Mouse (Mus musculus) ES-E14 (cell line): ENCODE measurements around the gene Nr5a2. TPM values are rescaled to one million over a fixed set of nuclear protein-coding genes. Genes with fewer than 3 reads are reported as not detected.

Experiments used
- DNase-seq: peaks from one replicate; pipeline ENCODE4 v3.0.0-alpha.2; 2013; ENCODE audit warnings: low read depth, low spot score
- H3K27ac ChIP-seq: 2 replicates; pipeline ENCODE4 v1.5.1; 2012; ENCODE audit warnings: low read depth, mild to moderate bottlenecking, low read length, moderate library complexity, mixed read lengths; ENCODE audit not compliant: poor library complexity, insufficient read depth, severe bottlenecking
- H3K36me3 ChIP-seq: 2 replicates; pipeline ENCODE4 v1.6.1; 2012; ENCODE audit warnings: mild to moderate bottlenecking, low read length, moderate library complexity, mixed read lengths; ENCODE audit not compliant: control insufficient read depth, poor library complexity, insufficient read depth, severe bottlenecking
- H3K4me1 ChIP-seq, 2 experiments: fragments of 150-350 bp in 1 of 2; sonication (generic) in 1 of 2; 2 replicates each; pipeline ENCODE4 v1.6.1; 2012; ENCODE audit warnings: low read length in 2 of 2, mild to moderate bottlenecking in 1 of 2, mixed read lengths in 1 of 2; ENCODE audit not compliant: control insufficient read depth in 2 of 2, insufficient read depth in 2 of 2, poor library complexity in 1 of 2
- H3K4me3 ChIP-seq, 2 experiments: fragments of 150-350 bp in 1 of 2; sonication (generic) in 1 of 2; 2 replicates each; pipeline ENCODE4 v1.5.1; 2012; ENCODE audit warnings: low read length in 2 of 2, low read depth in 1 of 2, mild to moderate bottlenecking in 1 of 2, mixed read lengths in 1 of 2; ENCODE audit not compliant: insufficient read depth in 1 of 2, poor library complexity in 1 of 2, severe bottlenecking in 1 of 2
- H3K9ac ChIP-seq: 2 replicates; pipeline ENCODE4 v1.6.1; 2012; ENCODE audit warnings: low read depth, mild to moderate bottlenecking, low read length, mixed read lengths; ENCODE audit not compliant: poor library complexity, insufficient read depth, severe bottlenecking
- H3K9me3 ChIP-seq: fragments of 150-350 bp; sonication (generic); 2 replicates; pipeline ENCODE4 v1.6.1; 2012; ENCODE audit warnings: low read depth, mild to moderate bottlenecking, low read length; ENCODE audit not compliant: control insufficient read depth, insufficient read depth
- CHD2 ChIP-seq: IDR thresholded peaks from 2 replicates; pipeline ENCODE4 v1.6.1; 2014; ENCODE audit warnings: mild to moderate bottlenecking, low read depth, low read length, inconsistent platforms
- HCFC1 ChIP-seq: IDR thresholded peaks from 2 replicates; pipeline ENCODE4 v1.6.1; 2012; ENCODE audit warnings: low read length, inconsistent platforms, borderline replicate concordance; ENCODE audit not compliant: insufficient read depth
- MAFK ChIP-seq: IDR thresholded peaks from 2 replicates; pipeline ENCODE4 v1.6.1; 2014; ENCODE audit warnings: mild to moderate bottlenecking, low read depth, low read length, inconsistent platforms; ENCODE audit not compliant: insufficient read depth
- ZC3H11A ChIP-seq: IDR thresholded peaks from 2 replicates; pipeline ENCODE4 v1.6.1; 2012; ENCODE audit warnings: low read depth, mild to moderate bottlenecking, inconsistent platforms, low read length, borderline replicate concordance
- ZNF384 ChIP-seq: IDR thresholded peaks from 2 replicates; pipeline ENCODE4 v1.6.1; 2012; ENCODE audit warnings: low read depth, low read length, inconsistent platforms
- in situ Hi-C, 2 experiments: fragments of 600-800 bp; cut with MboI; formaldehyde crosslinking; loops; one replicate each; pipeline ENCODE4 v1.15.1; 2025; ENCODE audit warnings: low sequenced_read_pairs in 2 of 2, inconsistent platforms in 1 of 2; ENCODE audit not compliant: unreplicated experiment in 2 of 2
- total RNA-seq: library from RNA; depleted of rRNA; stranded (reverse); fragments of 300-350 nt; gene quantifications from 2 replicates; pipeline ENCODE4 v1.2.3, GENCODE M21; 2012

Gene Nr5a2
- total RNA-seq, 1 experiment: 24.6 TPM

DNA sequence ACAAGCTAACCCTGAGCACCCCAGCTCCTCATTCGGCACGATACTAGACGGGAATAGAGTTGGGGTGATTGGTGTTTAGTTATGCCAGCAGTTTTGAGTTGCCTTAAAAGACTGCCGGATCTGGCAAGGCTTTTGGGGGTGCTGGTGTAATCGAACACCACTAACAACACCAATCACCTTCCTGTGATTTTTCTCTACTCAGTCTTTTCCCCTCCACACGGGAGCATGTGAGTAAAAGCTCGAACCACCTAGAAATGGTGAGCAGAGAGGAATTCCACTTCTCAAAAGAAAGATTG lies 12.2 kb downstream of the Nr5a2 start:
- in situ Hi-C loops: no loop called here
- peaks cover 20% of the 10 kb centered on the region for H3K36me3 ChIP-seq
- peak overlapping the region; percentile 67 to 71 for H3K4me3 ChIP-seq
- no peaks in the 10 kb centered on the region for H3K9me3 ChIP-seq
- no peak overlapping the region for H3K27ac ChIP-seq
- H3K4me1 ChIP-seq: peaks cover 7 to 10% of the 10 kb centered on the region in 2 experiments
- peak overlapping the region; percentile 68; the same call in 1 of the 2 replicates for H3K9ac ChIP-seq
- TF ChIP-seq ZC3H11A: no peak
- no peak for TF ChIP-seq ZNF384
- no peak for TF ChIP-seq MAFK
- no peak for TF ChIP-seq HCFC1
- no peak for TF ChIP-seq CHD2
- DNase-seq: no peak

DNA sequence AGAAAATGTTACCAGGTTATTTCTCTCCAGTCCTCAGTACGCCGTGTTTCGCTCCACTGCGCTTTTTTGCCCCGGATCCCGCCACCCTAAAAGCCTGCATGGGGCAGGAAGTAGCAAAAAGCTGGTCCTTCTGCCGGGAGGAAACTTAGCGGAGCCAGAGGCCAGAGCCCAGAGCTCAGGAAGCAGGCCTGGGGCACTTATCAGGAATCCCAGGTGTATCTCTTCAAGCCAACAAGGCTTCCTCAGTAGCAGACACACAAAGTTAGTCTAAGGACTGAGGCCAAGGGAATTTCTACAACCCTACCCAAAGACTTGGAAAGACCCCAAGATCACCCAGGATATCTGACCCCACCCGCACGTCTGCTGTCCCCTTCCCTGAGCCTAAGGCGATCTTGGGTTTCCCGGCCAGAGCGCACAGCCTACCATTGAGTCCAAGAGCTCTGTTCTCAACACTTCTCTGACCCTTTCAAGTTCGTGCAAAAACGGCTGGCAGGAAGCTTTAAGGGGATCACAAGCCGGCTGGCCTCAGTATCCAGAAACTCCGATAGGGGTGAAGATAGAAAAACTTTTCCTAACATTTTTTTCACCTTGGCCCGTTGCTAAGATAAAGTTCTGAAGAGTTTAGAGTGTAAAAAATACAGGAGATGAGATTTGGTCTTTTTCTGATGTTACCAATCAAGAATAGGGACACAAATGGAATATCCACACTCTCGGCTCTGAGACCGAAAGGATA lies 12.7 kb downstream of the Nr5a2 start:
- H3K36me3 ChIP-seq: peaks cover 22% of the 10 kb centered on the region
- TF ChIP-seq ZC3H11A: no peak
- no peak for TF ChIP-seq ZNF384
- no peak for TF ChIP-seq CHD2
- no peak for TF ChIP-seq HCFC1
- no peak for TF ChIP-seq MAFK
- peak overlapping the region; percentile 68; the same call in 1 of the 2 replicates for H3K9ac ChIP-seq
- in situ Hi-C loops: no loop called here
- no peak for DNase-seq
- no peaks in the 10 kb centered on the region for H3K9me3 ChIP-seq
- H3K4me3 ChIP-seq: peak overlapping the region; percentile 67 to 71
- H3K27ac ChIP-seq: no peak overlapping the region
- peaks cover 7 to 10% of the 10 kb centered on the region in 2 experiments for H3K4me1 ChIP-seq

DNA sequence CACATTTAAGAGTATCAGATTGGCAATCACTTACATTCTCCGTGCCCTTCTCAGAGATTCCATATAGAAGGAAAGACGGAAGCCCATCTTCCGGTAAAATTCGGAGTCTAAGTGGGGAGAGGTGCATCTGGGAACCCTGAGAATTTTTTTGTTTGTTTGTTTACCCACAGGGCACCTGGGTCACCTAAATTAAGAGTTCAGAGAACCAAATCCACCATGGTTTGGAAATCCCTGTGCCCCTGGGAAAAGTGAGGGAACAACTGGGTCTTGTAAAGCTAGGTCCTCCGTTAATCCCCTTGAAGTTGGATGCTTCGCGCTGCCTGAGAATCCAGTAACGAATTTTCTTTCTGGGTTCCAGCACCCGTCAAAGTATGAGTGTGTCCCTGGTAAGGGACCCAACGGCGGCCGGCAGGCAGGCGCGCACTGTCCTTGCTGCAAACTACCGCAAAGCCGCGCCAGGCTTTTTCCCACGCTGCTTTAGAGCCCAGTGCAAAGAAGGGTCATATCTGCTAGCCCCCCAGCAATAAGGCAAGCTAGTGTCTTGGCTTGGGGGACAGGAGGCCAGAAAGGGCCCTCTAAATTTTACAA lies 13.3 kb downstream of the Nr5a2 start:
- Histone ChIP-seq H3K4me3 (peak overlapping the region; percentile 51 to 71; a peak in 3 of 4 replicates), H3K9me3 (no peaks in the 10 kb centered on the region), H3K36me3 (peaks cover 25% of the 10 kb centered on the region), H3K9ac (peak overlapping the region; percentile 44; the same call in 1 of the 2 replicates), H3K27ac (no peak overlapping the region), H3K4me1 (peaks cover 7 to 10% of the 10 kb centered on the region in 2 experiments)
- no peak for DNase-seq
- in situ Hi-C loops: no loop called here
- TF ChIP-seq CHD2: no peak
- TF ChIP-seq ZNF384: no peak
- no peak for TF ChIP-seq MAFK
- no peak for TF ChIP-seq HCFC1
- TF ChIP-seq ZC3H11A: no peak

DNA sequence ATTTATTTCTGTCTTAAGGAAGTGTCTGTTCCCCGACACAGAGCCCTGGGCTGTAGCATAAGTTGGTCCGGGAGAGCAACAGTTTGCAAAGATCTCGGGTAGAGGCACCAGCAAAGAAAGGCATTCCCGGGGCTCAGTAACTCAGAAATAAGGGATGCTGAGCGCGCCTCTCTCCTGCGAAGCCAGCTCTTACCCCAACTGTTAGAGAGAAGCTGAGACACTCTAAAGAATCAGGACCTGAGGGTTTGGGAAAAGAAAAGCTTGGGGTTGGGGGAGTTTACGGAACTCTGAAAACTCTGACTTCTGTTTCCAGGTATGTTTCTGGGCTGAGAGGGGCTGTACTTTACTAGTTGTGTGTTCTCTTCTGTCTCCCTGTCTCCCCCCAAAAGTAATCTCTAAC lies 13.8 kb downstream of the Nr5a2 start:
- in situ Hi-C loops: no loop called here
- Histone ChIP-seq H3K9ac (no peak overlapping the region), H3K36me3 (peaks cover 25% of the 10 kb centered on the region), H3K27ac (no peak overlapping the region), H3K4me3 (no peak overlapping the region), H3K9me3 (no peaks in the 10 kb centered on the region), H3K4me1 (peaks cover 7 to 10% of the 10 kb centered on the region in 2 experiments)
- no peak for TF ChIP-seq MAFK
- TF ChIP-seq CHD2: no peak
- TF ChIP-seq HCFC1: no peak
- TF ChIP-seq ZNF384: no peak
- TF ChIP-seq ZC3H11A: no peak
- DNase-seq: no peak
